Mouse (Mus musculus) bone marrow macrophage, adult 2 months (primary cell): ENCODE results near the gene Tbx19. TPM values are rescaled to one million over a fixed set of nuclear protein-coding genes. Genes with fewer than 3 reads are reported as not detected.

Experiments
- H3K27ac ChIP-seq: 2 replicates; pipeline ENCODE4 v1.5.1; 2012; ENCODE audit warnings: low read depth, low read length; ENCODE audit not compliant: insufficient read depth
- H3K4me1 ChIP-seq: 2 replicates; pipeline ENCODE4 v1.6.1; 2012; ENCODE audit warnings: low read length; ENCODE audit not compliant: control insufficient read depth, insufficient read depth
- H3K4me3 ChIP-seq: 2 replicates; pipeline ENCODE4 v1.5.1; 2012; ENCODE audit warnings: mild to moderate bottlenecking, low read length, moderate library complexity; ENCODE audit not compliant: insufficient read depth
- CTCF ChIP-seq: IDR thresholded peaks from 2 replicates; pipeline ENCODE4 v1.5.1; 2012; ENCODE audit warnings: low read depth, mild to moderate bottlenecking, low read length, moderate library complexity
- POLR2A ChIP-seq: IDR thresholded peaks from 2 replicates; pipeline ENCODE4 v1.6.1; 2012; ENCODE audit warnings: mild to moderate bottlenecking, low read depth, low read length, borderline replicate concordance
- polyA plus RNA-seq: library from polyadenylated mRNA; stranded (reverse); fragments of >200 nt; gene quantifications from 2 replicates; pipeline ENCODE4 v1.2.4, GENCODE M21; 2012; ENCODE audit not compliant: missing spikeins, insufficient read depth, insufficient read length

The Tbx19 gene
- polyA plus RNA-seq, 1 experiment, result not detected

DNA sequence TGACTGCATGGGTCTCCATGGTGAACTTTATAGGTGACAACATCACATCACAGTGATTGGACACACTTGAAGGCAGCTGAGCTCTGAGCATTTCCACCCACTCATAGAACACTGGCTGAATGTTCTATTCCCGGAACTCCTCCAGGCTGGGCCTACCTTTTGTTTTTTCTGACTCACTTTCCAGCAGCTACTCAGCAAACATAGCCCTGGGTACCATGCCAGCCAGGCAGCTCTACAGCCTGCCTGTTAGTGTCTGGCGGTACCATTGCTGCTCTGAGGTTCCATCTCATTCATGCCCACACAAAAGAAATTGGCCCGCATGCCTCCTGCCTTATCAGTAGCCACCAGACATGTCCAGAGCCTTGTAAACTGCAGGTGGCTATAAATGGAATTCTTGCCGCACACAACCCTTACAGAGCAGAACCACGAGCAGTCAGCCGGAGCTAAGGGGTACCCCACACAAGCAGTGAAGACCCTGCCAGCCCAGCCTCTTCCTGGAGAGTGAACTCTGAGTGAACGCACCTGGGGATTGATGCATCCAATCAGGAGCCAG is 55.8 kb downstream of the Tbx19 start:
- no peaks in the 10 kb centered on the region for H3K4me1 ChIP-seq
- no peak overlapping the region for H3K4me3 ChIP-seq
- H3K27ac ChIP-seq, result no peak overlapping the region
- TF ChIP-seq POLR2A, result no peak
- no peak for TF ChIP-seq CTCF

GRCm38 (mm10) chr1:165099569-165099968 is 61.0 kb downstream of the Tbx19 start:
- Histone ChIP-seq H3K4me1 (no peaks in the 10 kb centered on the region), H3K27ac (no peak overlapping the region), H3K4me3 (no peak overlapping the region)
- TF ChIP-seq POLR2A (no peak), CTCF (no peak)

DNA sequence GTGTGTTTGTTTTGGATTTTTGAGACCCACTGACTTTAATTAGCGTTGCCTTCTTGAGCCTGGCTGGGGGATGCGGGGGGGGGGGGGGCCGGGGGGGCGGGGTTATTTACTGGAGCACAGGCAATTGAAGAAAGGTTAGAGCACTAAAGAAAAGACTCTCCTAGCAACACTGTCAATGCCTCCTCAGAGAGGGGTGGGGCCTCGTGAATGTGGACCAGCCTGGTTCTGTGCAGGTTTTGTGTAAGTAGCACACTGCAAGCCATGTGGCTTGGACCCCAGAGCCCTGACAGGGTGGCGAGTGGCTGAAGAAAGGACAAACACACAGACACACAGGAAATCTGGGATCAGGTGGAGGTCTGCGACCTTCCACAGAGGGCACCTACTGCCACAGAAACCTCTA is 65.7 kb downstream of the Tbx19 start:
- TF ChIP-seq POLR2A, result no peak
- no peak for TF ChIP-seq CTCF
- H3K4me1 ChIP-seq, result no peaks in the 10 kb centered on the region

DNA sequence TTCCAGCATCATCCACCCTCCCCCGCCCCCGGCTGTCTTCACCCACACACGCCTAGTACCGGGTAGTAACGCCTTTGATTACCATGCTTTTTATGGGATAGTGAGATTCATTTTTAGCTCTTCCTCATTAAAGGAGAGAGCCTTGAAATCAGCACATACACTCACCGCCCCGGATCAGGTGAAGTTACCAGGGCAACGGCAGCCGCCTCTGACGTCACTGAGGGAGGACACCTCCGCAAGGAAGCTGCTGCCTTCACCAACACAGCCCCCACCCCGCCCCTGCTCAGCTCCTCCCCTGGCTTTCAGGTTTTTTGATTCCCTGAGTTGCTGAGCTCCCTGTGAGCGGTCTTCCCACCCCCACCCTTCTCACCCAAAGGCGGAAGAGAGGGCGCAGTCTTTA is 68.9 kb downstream of the Tbx19 start:
- no peak for TF ChIP-seq CTCF
- TF ChIP-seq POLR2A, result no peak
- Histone ChIP-seq H3K27ac (no peak overlapping the region), H3K4me1 (no peaks in the 10 kb centered on the region), H3K4me3 (no peak overlapping the region)

More for the DNA sequence above, 65.7 kb downstream of the Tbx19 start:
- H3K27ac ChIP-seq, result no peak overlapping the region
- no peak overlapping the region for H3K4me3 ChIP-seq

- TF ChIP-seq POLR2A (no peak), CTCF (no peak)
- no peak overlapping the region for H3K27ac ChIP-seq
- no peaks in the 10 kb centered on the region for H3K4me1 ChIP-seq
- no peak overlapping the region for H3K4me3 ChIP-seq
These were observed 71.0 kb downstream of the Tbx19 start for GRCm38 (mm10) chr1:165089556-165089955.

Other genes starting within 250 kb of the Tbx19 start
- gene Xcl1, start 225.2 kb downstream of the Tbx19 start, polyA plus RNA-seq, result not detected in 2 replicates
- 97.0 and 106 TPM in 2 replicates for gene Sft2d2, start 33.7 kb upstream of the Tbx19 start, polyA plus RNA-seq
- gene Tiprl, start 76.2 kb upstream of the Tbx19 start, polyA plus RNA-seq, result 37.5 and 48.6 TPM in 2 replicates
- not detected in 2 replicates for gene Gpr161, start 135.0 kb upstream of the Tbx19 start, polyA plus RNA-seq